Mouse (Mus musculus): ENCODE results near the gene Tram1l1.
"Not testable (repeated sequence)": the region's sequence is repeated elsewhere in the genome, so short reads cannot be mapped to it uniquely, and the experiment has no call there.

Tram1l1 gene

DNA sequence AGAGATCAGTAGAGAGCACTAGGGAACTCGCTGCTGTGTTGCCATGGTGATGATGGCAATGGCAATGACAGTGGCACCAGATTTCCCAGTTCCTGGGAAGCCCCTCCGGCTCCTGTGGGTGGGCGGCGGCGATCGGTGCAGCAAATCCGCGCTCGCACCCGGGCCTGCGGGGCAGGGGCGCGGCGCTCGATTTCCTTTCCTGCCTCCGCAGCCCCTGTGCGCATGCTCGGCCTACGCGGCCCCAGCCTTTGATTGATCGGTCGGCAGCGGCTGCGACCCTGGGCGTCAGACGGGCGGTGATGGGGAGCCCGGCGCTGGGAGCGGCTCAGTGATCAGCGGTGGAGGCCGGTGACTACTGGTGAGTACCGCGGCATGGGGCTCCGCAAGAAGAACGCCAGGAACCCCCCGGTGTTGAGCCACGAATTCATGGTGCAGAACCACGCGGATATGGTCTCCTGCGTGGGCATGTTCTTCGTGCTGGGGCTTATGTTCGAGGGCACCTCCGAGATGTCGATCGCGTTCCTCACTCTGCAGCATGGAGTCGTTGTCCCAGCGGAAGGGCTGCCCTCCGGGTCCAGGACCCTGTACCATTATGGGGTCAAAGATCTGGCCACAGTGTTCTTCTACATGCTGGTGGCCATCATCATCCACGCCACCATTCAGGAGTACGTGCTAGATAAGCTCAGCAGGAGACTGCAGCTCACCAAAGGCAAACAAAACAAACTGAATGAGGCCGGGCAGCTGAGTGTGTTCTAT, at the start of gene Tram1l1:
TSS of gene Tram1l1 (plus strand) at position 35 of the 756 bp plus-strand sequence.
- in situ Hi-C loops (cut with MboI; ENCODE audit: unreplicated experiment in 2 of 2), result no loop called here

DNA sequence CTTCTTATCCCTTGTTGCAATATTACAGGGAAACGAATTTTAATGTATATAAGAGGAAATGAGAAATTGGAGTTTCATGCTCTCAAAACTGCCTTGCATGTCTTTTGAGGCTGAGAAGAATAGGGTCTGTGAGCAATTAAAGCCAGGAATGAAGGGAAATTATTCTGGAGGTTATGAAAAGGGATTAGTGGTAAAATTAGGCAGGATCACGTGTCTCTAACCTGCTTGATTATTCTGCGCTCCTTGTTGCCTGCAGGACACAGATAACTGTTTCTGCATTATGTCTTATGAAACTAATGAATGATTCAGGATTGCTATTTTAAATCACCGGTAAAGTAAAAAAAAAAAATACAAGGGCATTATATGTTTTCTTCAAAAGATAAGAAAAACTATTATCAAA, 49.4 kb upstream of the Tram1l1 start:
- in situ Hi-C loops (cut with MboI; ENCODE audit: unreplicated experiment in 2 of 2), result loop anchor here (10.0 to 25.0 kb wide), 3 partner anchors 314 to 1109 kb away; partner anchors contain the start of gene 1700003H04Rik (in 2 of the 2)

DNA sequence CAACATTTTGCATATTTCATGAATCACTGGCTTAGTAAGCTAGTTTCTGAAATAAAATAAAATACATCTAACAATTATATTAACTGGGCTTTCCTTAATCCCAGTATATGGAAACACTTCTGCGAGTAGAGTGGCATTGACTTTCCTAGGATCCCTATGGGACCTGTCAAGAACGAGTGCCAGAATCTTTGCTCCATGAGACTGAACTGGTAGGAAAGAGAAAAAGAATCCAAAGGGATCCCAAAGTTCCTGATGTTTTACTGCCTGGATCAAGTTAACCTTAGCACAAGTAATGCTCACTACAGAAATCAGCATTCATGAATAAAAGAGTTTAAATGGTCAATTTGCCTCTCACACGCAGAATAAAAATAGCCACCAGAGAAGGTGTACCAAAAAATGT, 49.0 kb upstream of the Tram1l1 start:
- in situ Hi-C loops (cut with MboI; ENCODE audit: unreplicated experiment in 2 of 2), result loop anchor here (10.0 to 25.0 kb wide), 3 partner anchors 313 to 1109 kb away; partner anchors contain the start of gene 1700003H04Rik (in 2 of the 2)

DNA sequence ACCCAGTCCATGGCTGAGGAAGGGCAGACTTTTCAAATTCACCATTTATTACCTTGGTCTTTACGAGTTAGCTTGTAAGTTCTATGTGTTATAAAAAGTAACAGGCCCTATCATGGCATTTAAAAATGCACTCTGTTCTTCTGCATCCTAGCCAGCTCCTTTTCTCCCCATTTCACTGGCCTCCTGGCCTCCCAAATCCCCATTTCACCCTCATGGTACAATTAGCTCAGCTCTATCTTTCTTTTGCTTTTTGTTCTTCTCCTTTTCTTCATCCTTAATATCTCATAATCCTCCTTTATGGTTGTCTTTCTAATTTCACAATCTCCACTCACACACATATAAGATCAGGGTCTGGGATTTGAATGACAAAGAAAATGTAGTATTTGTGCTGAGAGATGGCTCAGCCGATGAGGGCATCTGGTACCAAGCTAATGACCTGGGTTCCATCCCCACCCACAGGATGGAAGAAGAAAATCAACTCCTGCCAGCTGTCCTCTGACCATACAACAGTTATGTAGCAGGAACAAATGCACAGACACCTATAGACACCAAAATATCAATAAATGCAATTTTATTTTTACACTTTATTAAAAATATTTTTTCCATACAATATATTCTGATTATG, 48.1 kb upstream of the Tram1l1 start:
- in situ Hi-C loops (cut with MboI; ENCODE audit: unreplicated experiment in 2 of 2), result loop anchor here (10.0 to 25.0 kb wide), 3 partner anchors 312 to 1110 kb away; partner anchors contain the start of gene 1700003H04Rik (in 2 of the 2)

DNA sequence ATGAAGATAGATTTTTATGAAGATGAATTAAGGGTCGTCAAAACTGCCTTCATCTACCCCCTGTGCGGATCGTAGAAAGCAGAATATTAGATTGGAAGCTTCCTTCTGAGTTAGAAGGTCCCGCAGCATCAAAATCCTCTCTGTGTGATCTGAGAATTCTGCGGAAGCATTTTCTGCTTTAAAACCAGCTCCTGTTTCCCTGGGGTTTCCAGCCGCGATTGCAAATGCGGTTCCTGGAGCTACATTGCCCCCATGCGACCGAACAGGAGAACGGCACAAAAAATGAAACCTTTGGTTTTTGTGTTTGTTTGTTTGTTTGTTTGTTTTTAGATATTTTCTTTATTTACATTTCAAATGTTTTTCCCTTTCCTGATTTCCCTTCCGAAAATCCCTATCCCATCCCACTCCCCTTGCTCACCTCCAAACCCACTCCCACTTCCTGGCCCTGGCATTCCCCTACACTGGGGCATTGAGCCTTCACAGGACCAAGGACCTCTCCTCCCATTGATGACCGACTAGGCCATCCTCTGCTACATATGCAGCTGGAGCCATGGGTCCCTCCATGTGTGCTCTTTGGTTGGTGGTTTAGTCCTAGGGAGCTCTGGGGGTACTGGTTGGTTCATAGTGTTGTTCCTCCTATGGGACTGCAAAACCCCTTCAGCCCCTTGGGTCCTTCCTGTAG, 45.6 kb upstream of the Tram1l1 start:
- in situ Hi-C loops (cut with MboI; ENCODE audit: unreplicated experiment in 2 of 2), result loop anchor here (5.0 to 25.0 kb wide), 4 partner anchors 310 to 1113 kb away; partner anchors contain the start of gene 1700003H04Rik (in 2 of the 2)

DNA sequence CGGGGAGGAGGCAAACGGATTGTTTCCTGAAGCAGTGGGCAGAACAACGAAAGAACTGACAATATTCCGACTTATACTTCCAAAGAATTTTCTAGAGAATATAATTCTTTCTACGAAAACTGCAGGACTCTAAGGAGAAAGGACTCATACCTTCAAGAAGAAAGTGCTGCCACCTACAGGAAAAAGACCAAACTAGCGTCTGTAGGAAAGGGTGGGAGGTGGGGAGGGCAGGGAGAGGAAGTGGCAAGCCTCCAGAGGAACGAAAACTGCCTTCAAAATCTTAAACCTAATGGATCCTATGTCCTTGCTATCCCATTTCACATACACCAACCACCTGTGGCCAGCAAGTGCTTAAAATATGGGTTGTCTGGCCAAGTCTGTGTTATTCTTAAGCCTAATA, 31.7 kb upstream of the Tram1l1 start:
- in situ Hi-C loops (cut with MboI; ENCODE audit: unreplicated experiment in 2 of 2), result not testable (repeated sequence)

DNA sequence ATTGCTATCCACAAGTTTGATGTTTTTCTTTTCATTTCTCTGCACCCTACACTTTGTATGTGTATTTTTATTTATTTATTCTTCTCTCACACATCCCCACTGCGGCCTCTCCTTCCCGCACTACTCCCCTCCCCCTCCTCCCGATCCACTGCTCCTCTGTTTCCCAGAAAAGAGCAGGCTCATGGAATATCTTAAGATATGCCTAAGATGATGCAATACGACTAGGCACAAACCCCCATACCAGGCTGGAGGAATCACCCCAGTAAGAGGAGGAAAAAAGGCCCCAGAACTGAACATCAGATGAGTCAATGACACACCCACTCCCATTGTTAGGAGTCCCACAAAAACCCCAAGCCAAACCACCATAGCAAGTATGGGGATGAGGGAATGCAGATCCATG, 1.4 kb upstream of the Tram1l1 start:
- in situ Hi-C loops (cut with MboI; ENCODE audit: unreplicated experiment in 2 of 2), result no loop called here

DNA sequence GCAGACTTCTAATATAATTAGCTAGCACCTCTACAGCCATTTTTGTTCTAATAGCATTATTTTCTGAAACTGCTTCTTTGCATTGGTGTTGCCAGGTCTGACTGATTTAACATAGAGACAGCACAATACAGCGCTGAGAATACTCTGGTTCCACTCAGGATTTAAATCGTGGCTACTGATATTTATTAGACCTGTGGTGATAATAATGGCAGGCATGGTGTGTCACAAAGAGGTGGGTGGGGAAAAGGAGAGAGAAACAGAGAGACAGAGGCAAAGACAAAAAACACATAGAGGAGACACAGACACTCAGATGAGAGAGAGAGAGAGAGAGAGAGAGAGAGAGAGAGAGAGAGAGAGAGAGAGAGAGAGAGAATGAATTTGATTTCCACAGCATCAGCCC, 257 bp upstream of the Tram1l1 start:
- in situ Hi-C loops (cut with MboI; ENCODE audit: unreplicated experiment in 2 of 2), result no loop called here

DNA sequence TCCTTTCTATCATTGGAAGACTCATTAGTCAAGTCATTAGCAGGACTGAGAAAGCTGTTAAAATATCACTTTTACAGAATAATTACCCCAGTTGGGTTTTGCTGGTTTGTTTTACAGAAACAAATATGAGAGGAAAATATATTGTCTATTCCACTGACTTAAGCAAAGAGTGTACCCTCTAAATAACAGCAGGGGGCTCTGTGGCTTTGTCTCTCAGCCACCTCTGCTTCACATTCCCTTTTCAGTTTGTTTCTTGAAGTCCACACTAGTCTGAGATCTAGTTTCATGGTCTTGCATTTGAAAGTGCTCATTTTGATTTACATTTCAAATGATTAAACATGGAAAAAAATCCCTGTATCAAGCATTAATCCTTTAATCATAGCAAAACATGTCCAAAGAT, 25.8 kb downstream of the Tram1l1 start:
- in situ Hi-C loops (cut with MboI; ENCODE audit: unreplicated experiment in 2 of 2), result no loop called here

DNA sequence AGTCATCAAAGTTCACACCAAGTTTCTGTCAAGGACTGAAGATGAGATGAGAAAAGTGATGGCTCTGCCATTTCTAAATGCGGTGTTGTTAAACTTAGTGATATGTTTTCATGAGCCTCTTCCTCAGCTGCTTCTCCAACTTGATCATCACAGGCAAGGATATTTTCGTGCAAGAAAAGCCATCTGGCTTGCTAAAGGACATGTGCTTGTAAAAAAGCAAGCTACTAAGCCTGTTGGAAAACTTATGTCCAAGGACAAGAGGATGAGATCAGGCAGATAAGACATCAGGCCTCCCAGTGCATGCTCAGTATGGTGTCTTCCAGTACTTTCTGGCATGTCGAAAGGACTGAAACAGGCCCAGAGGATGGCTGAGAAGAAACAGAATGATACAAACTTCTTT, 36.9 kb downstream of the Tram1l1 start:
- in situ Hi-C loops (cut with MboI; ENCODE audit: unreplicated experiment in 2 of 2), result no loop called here

DNA sequence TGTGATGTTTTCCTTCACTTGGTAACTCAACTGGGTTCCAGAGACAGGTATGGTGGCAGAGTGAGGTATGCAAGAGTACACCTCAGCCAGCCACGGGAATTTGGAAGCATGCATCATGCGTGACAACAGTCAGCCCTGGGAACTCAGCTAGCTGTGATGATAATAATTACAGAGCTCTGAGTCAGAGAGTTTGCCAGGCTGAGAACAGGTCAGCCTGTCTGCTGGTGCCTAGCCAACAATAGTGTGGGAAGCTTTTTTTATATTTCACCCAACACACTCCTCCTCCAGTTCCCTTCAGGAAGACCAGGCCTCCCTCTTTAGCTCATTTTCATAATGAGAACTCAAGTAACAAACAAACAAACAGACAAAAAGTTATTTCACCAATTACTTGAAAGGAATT, 51.4 kb downstream of the Tram1l1 start:
- in situ Hi-C loops (cut with MboI; ENCODE audit: unreplicated experiment in 2 of 2), result no loop called here

All from v-Abl transformed pro-B cells (cell line).